Mouse (Mus musculus) stomach, postnatal 0 days (tissue): Measurements from ENCODE around the gene Znhit6.

Experiments used
- CTCF ChIP-seq: IDR thresholded peaks from 2 replicates; pipeline ENCODE4 v1.5.1; 2016; ENCODE audit warnings: antibody characterized with exemption, low read depth, mild to moderate bottlenecking, moderate library complexity
- EP300 ChIP-seq: optimal IDR thresholded peaks from 2 replicates; pipeline ENCODE3; 2016; ENCODE audit warnings: antibody characterized with exemption

GRCm38 (mm10) chr3:145651978-145652321 is 75.9 kb downstream of the Znhit6 start:
- TF ChIP-seq EP300 (no peak), CTCF (no peak)
